Mouse (Mus musculus): ENCODE data around the gene Ina.

GRCm38 (mm10) chr19:47014159-47014446 lies 395 bp upstream of the Ina start:
- TF ChIP-seq CTCF (IDR thresholded peaks at IDR 0.05 in 2 of 3, conservative IDR thresholded peaks at IDR 0.05 in 1 of 3; ENCODE audit: control insufficient read depth in 1 of 3, insufficient read depth in 1 of 3, low read depth in 2 of 3, low read length in 3 of 3, poor library complexity in 1 of 3, severe bottlenecking in 1 of 3) = no peak
- no peak for TF ChIP-seq USF1 (IDR thresholded peaks at IDR 0.05; ENCODE audit: low read depth, low read length)
- TF ChIP-seq KAT2A (conservative IDR thresholded peaks at IDR 0.05; ENCODE audit: low read depth, low read length) = no peak
- no peak for TF ChIP-seq EP300 (IDR thresholded peaks at IDR 0.05; ENCODE audit: low read depth in 1 of 2, low read length in 2 of 2)
- no peak for TF ChIP-seq SMC3 (IDR thresholded peaks at IDR 0.05; ENCODE audit: low read depth, low read length)
- TF ChIP-seq MAZ (IDR thresholded peaks at IDR 0.05; ENCODE audit: low read depth, low read length) = no peak
- TF ChIP-seq NRF1 (IDR thresholded peaks at IDR 0.05; ENCODE audit: insufficient read depth, low read depth, low read length, poor library complexity, severe bottlenecking) = no peak
- no peak for TF ChIP-seq MAFK (IDR thresholded peaks at IDR 0.05; ENCODE audit: borderline replicate concordance, low read depth, low read length)
- no peak for TF ChIP-seq POLR2A (IDR thresholded peaks at IDR 0.05; ENCODE audit: control insufficient read depth in 1 of 2, insufficient read depth in 1 of 2, low read depth in 1 of 2, low read length in 2 of 2, poor library complexity in 1 of 2)

Measured in MEL (cell line).